Mouse (Mus musculus) heart, postnatal 0 days (tissue): ENCODE measurements around the gene Igsf3. TPM values are rescaled to one million over a fixed set of nuclear protein-coding genes. Genes with fewer than 3 reads are reported as not detected.

Experiments used
- ATAC-seq: fragments of 200-750 bp; cut with Nextera tagmentation; 2 replicates; pipeline ENCODE4 v1.8.0; 2017; ENCODE audit warnings: low read depth, moderate number of reproducible peaks, moderate library complexity; ENCODE audit not compliant: insufficient read depth
- DNase-seq: peaks from one replicate; pipeline ENCODE4 v3.0.0-alpha.2; 2016; ENCODE audit warnings: low spot score
- H3K27ac ChIP-seq: fragments of 300-500 bp; sonication (generic); 2 replicates; pipeline ENCODE4 v1.5.1; 2014; ENCODE audit warnings: low read depth, mild to moderate bottlenecking
- H3K27me3 ChIP-seq: fragments of 300-500 bp; sonication (generic); 2 replicates; pipeline ENCODE4 v1.6.1; 2014; ENCODE audit warnings: low read length, mixed read lengths; ENCODE audit not compliant: control insufficient read depth, insufficient read depth
- H3K36me3 ChIP-seq: fragments of 300-500 bp; sonication (generic); replicated peaks from 2 replicates; pipeline ENCODE4 v1.6.1; 2014; ENCODE audit warnings: low read length, mixed read lengths; ENCODE audit not compliant: control insufficient read depth, insufficient read depth
- H3K4me1 ChIP-seq: fragments of 300-500 bp; sonication (generic); 2 replicates; pipeline ENCODE4 v1.6.1; 2014; ENCODE audit warnings: antibody characterized with exemption; ENCODE audit not compliant: control insufficient read depth, insufficient read depth
- H3K4me2 ChIP-seq: fragments of 300-500 bp; sonication (generic); 2 replicates; pipeline ENCODE4 v1.6.1; 2014; ENCODE audit warnings: low read depth, mild to moderate bottlenecking, low read length, moderate library complexity
- H3K4me3 ChIP-seq: fragments of 300-500 bp; sonication (generic); 2 replicates; pipeline ENCODE4 v1.5.1; 2014; ENCODE audit warnings: low read depth, low read length
- H3K9ac ChIP-seq: fragments of 300-500 bp; sonication (generic); replicated peaks from 2 replicates; pipeline ENCODE4 v1.6.1; 2014; ENCODE audit warnings: low read depth, low read length, mixed read lengths
- H3K9me3 ChIP-seq: fragments of 300-500 bp; sonication (generic); replicated peaks from 2 replicates; pipeline ENCODE4 v1.6.1; 2016; ENCODE audit warnings: low read length; ENCODE audit not compliant: control insufficient read depth
- CTCF ChIP-seq: IDR thresholded peaks from 2 replicates; pipeline ENCODE4 v1.5.1; 2016; ENCODE audit warnings: antibody characterized with exemption, control low read depth, low read depth
- EP300 ChIP-seq: IDR thresholded peaks from 2 replicates; pipeline ENCODE4 v1.6.1; 2016; ENCODE audit warnings: antibody characterized with exemption, low read depth
- WGBS: fragments of 180-500 bp; shearing (Covaris S2); extraction: QIAGEN DNeasy Blood & Tissue Kit; methylation state at CpG from one replicate; pipeline ENCODE4 v1.1.7; 2014; 5-methylcytosine and 5-hydroxymethylcytosine counted together
- polyA plus RNA-seq: library from polyadenylated mRNA; unstranded; fragments of >200 nt; fragmentation: Nextera tagmentation; extraction: Ambion mirVana; gene quantifications from 2 replicates; pipeline ENCODE4 v1.2.1, GENCODE M21; 2015
- total RNA-seq: library from RNA; depleted of rRNA; stranded (reverse); fragments of >200 nt; gene quantifications from 2 replicates; pipeline ENCODE4 v1.2.3, GENCODE M21; 2014; ENCODE audit warnings: low replicate concordance

Igsf3 gene
- total and polyA plus RNA-seq, 2 experiments from 2014 or later: 18.0 to 23.9 TPM

GRCm38 (mm10) chr3:101354490-101354889 is 22.4 kb upstream of the Igsf3 start:
- H3K27ac ChIP-seq: peak overlapping the region; percentile 62
- no peak overlapping the region for H3K4me2 ChIP-seq
- H3K36me3 ChIP-seq: no peaks in the 10 kb centered on the region
- no peak for DNase-seq
- H3K27me3 ChIP-seq: no peaks in the 10 kb centered on the region
- TF ChIP-seq EP300 (no peak), CTCF (no peak)
- no peaks in the 10 kb centered on the region for H3K9me3 ChIP-seq
- H3K4me1 ChIP-seq: peaks cover 19% of the 10 kb centered on the region; the same call in 1 of the 2 replicates
- H3K4me3 ChIP-seq: no peak overlapping the region
- no peak overlapping the region for H3K9ac ChIP-seq
- peak; percentile 51; the same call in 1 of the 2 replicates for ATAC-seq

- H3K4me3 ChIP-seq: no peak overlapping the region
- 20% methylated on average over 5 of the region's 5 CpGs for WGBS
Observed at GRCm38 (mm10) chr3:101355702-101356101, 21.2 kb upstream of the Igsf3 start.

GRCm38 (mm10) chr3:101356583-101357553 is 20.0 kb upstream of the Igsf3 start:
- no peak overlapping the region for H3K4me2 ChIP-seq
- no peak for TF ChIP-seq CTCF
- no peak for TF ChIP-seq EP300
- H3K4me3 ChIP-seq: no peak overlapping the region
- no peaks in the 10 kb centered on the region for H3K9me3 ChIP-seq
- ATAC-seq: no peak
- no peak overlapping the region for H3K9ac ChIP-seq
- peaks cover 19% of the 10 kb centered on the region; the same call in 1 of the 2 replicates for H3K4me1 ChIP-seq
- H3K27ac ChIP-seq: peak overlapping the region; percentile 62; the same call in 1 of the 2 replicates
- 84% methylated on average over 8 of the region's 8 CpGs for WGBS
- no peak for DNase-seq
- H3K27me3 ChIP-seq: no peaks in the 10 kb centered on the region
- no peaks in the 10 kb centered on the region for H3K36me3 ChIP-seq

More at GRCm38 (mm10) chr3:101355702-101356101, 21.2 kb upstream of the Igsf3 start:
- no peaks in the 10 kb centered on the region for H3K27me3 ChIP-seq
- H3K36me3 ChIP-seq: no peaks in the 10 kb centered on the region
- peak overlapping the region; percentile 8; the same call in 1 of the 2 replicates for H3K4me2 ChIP-seq
- no peak for TF ChIP-seq CTCF
- TF ChIP-seq EP300: no peak
- H3K27ac ChIP-seq: peak overlapping the region; percentile 62
- H3K9me3 ChIP-seq: no peaks in the 10 kb centered on the region
- DNase-seq: peak; percentile 72
- peaks cover 19% of the 10 kb centered on the region; the same call in 1 of the 2 replicates for H3K4me1 ChIP-seq
- peak; percentile 64 for ATAC-seq
- H3K9ac ChIP-seq: peak overlapping the region; percentile 37; the same call in 1 of the 2 replicates

- TF ChIP-seq EP300 (no peak), CTCF (no peak)
- H3K36me3 ChIP-seq: no peaks in the 10 kb centered on the region
Observed at GRCm38 (mm10) chr3:101360832-101361231, 16.1 kb upstream of the Igsf3 start.

GRCm38 (mm10) chr3:101362391-101362790 is 14.5 kb upstream of the Igsf3 start:
- TF ChIP-seq EP300 (no peak), CTCF (no peak)
- H3K27me3 ChIP-seq: no peaks in the 10 kb centered on the region
- ATAC-seq (no peak), DNase-seq (no peak)
- H3K4me3 ChIP-seq: no peak overlapping the region
- no peak overlapping the region for H3K4me2 ChIP-seq
- no peak overlapping the region for H3K9ac ChIP-seq
- 0 out of 2 replicates have a peak, but pooled peaks cover 4% of the 10 kb centered on the region for H3K4me1 ChIP-seq
- no peak overlapping the region for H3K27ac ChIP-seq
- no peaks in the 10 kb centered on the region for H3K9me3 ChIP-seq
- H3K36me3 ChIP-seq: no peaks in the 10 kb centered on the region
- WGBS: 82% methylated on average over 4 of the region's 4 CpGs

More at GRCm38 (mm10) chr3:101360832-101361231, 16.1 kb upstream of the Igsf3 start:
- peaks cover 12% of the 10 kb centered on the region; the same call in 1 of the 2 replicates for H3K4me1 ChIP-seq
- H3K27ac ChIP-seq: no peak overlapping the region
- ATAC-seq (no peak), DNase-seq (no peak)
- no peaks in the 10 kb centered on the region for H3K9me3 ChIP-seq
- H3K4me2 ChIP-seq: no peak overlapping the region
- H3K9ac ChIP-seq: no peak overlapping the region
- WGBS: 82% methylated on average over 6 of the region's 6 CpGs
- no peak overlapping the region for H3K4me3 ChIP-seq
- H3K27me3 ChIP-seq: no peaks in the 10 kb centered on the region
